In the genomic region with DNA sequence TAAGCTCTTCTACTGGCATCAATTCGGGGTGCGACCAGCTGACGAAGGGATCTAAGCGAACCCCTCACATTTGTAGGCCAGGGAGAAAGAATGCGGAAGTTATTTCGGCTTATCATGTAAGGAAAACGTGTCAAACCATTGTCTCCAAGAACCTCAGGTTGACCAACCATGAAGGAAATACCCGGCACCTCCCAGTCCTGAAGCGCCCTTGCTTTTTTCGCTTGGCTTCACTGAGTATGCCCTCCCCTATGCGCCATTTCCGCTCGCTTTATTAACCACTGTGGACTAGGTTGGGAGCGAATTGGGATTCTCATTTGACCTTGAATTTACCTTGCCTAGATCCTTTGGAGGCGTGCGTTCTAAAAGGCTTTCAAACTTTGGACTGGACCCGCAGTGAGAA, we compare ENCODE assay signal across 1 mouse cellular context.
TF ChIP-seq lines count a peak whose summit lies in the region.

No protein-coding gene starts in this region.

TF ChIP-seq in MEL, 35 proteins besides CTCF, POLR2A, EP300 and RAD21 (continued from another document):
- TF ChIP-seq UBTF (IDR thresholded peaks at IDR 0.05; ENCODE audit: borderline replicate concordance, insufficient read depth, low read depth, low read length) = no peak
- TF ChIP-seq GABPA (IDR thresholded peaks at IDR 0.05; ENCODE audit: low read depth, low read length) = no peak
- no peak for TF ChIP-seq ZC3H11A (IDR thresholded peaks at IDR 0.05; ENCODE audit: low read depth, low read length)
- 0 out of 2 replicates have a peak, but pooled peaks have one; percentile 66 for TF ChIP-seq CHD1 (IDR thresholded peaks at IDR 0.05; ENCODE audit: low read depth, low read length)
- TF ChIP-seq ZMIZ1 (IDR thresholded peaks at IDR 0.05; ENCODE audit: low read depth, low read length) = no peak
- TF ChIP-seq SMC3 (IDR thresholded peaks at IDR 0.05; ENCODE audit: low read depth, low read length) = no peak
- peak; percentile 81 for TF ChIP-seq BHLHE40 (IDR thresholded peaks at IDR 0.05; ENCODE audit: borderline replicate concordance, low read depth, low read length)
- no peak for TF ChIP-seq RCOR1 (IDR thresholded peaks at IDR 0.05; ENCODE audit: low read depth, low read length)
- 0 out of 2 replicates have a peak, but pooled peaks have one; percentile 67 for TF ChIP-seq MYC (IDR thresholded peaks at IDR 0.05; ENCODE audit: low read depth, low read length)
- no peak; the same call in none of the 2 replicates for TF ChIP-seq TCF12 (IDR thresholded peaks at IDR 0.05; ENCODE audit: low read depth, low read length)
- TF ChIP-seq ETS1 (IDR thresholded peaks at IDR 0.05; ENCODE audit: low read depth, low read length) = peak; percentile 73
- no peak for TF ChIP-seq MYB (IDR thresholded peaks at IDR 0.05; ENCODE audit: low read depth, low read length)
- TF ChIP-seq MEF2A (IDR thresholded peaks at IDR 0.05; ENCODE audit: extremely low read depth, insufficient replicate concordance, low read depth, low read length, poor library complexity, severe bottlenecking) = no peak
- TF ChIP-seq JUND (IDR thresholded peaks at IDR 0.05; ENCODE audit: low read depth, low read length) = no peak
- TF ChIP-seq MAFK (IDR thresholded peaks at IDR 0.05; ENCODE audit: borderline replicate concordance, low read depth, low read length) = no peak
- peak; percentile 46; the same call in 1 of the 2 replicates for TF ChIP-seq NELFE (IDR thresholded peaks at IDR 0.05; ENCODE audit: low read depth, low read length)
- peak; percentile 54 for TF ChIP-seq GATA1 (IDR thresholded peaks at IDR 0.05; ENCODE audit: low read depth, low read length)
- no peak; the same call in 1 of the 2 replicates for TF ChIP-seq POLR2AphosphoS2 (IDR thresholded peaks at IDR 0.05; ENCODE audit: low read length)
- no peak for TF ChIP-seq ZKSCAN1 (IDR thresholded peaks at IDR 0.05; ENCODE audit: low read depth, low read length)
- 0 out of 2 replicates have a peak, but pooled peaks have one; percentile 45 for TF ChIP-seq MAX (IDR thresholded peaks at IDR 0.05; ENCODE audit: low read length)
